Mouse (Mus musculus) neural tube, embryonic 14.5 days (tissue): ENCODE data around the gene Gsg1. TPM values are rescaled to one million over a fixed set of nuclear protein-coding genes. Genes with fewer than 3 reads are reported as not detected.
A peak's percentile ranks its signal among the peaks of the same experiment; 100 is the strongest.

Experiments used
- ATAC-seq: fragments of 200-750 bp; cut with Nextera tagmentation; 2 replicates; pipeline ENCODE4 v1.8.0; 2017; ENCODE audit warnings: low read depth, mild to moderate bottlenecking, moderate TSS enrichment, moderate library complexity
- H3K27ac ChIP-seq: fragments of 300-500 bp; sonication (generic); 2 replicates; pipeline ENCODE4 v1.5.1; 2014; ENCODE audit warnings: low read depth, mild to moderate bottlenecking, control low read depth, low read length, moderate library complexity, mixed read lengths
- H3K27me3 ChIP-seq: fragments of 300-500 bp; sonication (generic); 2 replicates; pipeline ENCODE4 v1.6.1; 2014; ENCODE audit warnings: low read length; ENCODE audit not compliant: control insufficient read depth, insufficient read depth
- H3K36me3 ChIP-seq: fragments of 300-500 bp; sonication (generic); 2 replicates; pipeline ENCODE4 v1.6.1; 2014; ENCODE audit warnings: low read length, mixed read lengths; ENCODE audit not compliant: control insufficient read depth, insufficient read depth
- H3K4me1 ChIP-seq: fragments of 300-500 bp; sonication (generic); 2 replicates; pipeline ENCODE4 v1.6.1; 2014; ENCODE audit warnings: low read length; ENCODE audit not compliant: control insufficient read depth, insufficient read depth
- H3K4me2 ChIP-seq: fragments of 300-500 bp; sonication (generic); 2 replicates; pipeline ENCODE4 v1.6.1; 2014; ENCODE audit warnings: mild to moderate bottlenecking, low read depth, low read length, control low read depth
- H3K4me3 ChIP-seq: fragments of 300-500 bp; sonication (generic); 2 replicates; pipeline ENCODE4 v1.5.1; 2014; ENCODE audit warnings: low read depth, low read length, control low read depth, mixed read lengths
- H3K9ac ChIP-seq: fragments of 300-500 bp; sonication (generic); replicated peaks from 2 replicates; pipeline ENCODE4 v1.6.1; 2014; ENCODE audit warnings: low read depth, mild to moderate bottlenecking, control low read depth, low read length, mixed read lengths
- H3K9me3 ChIP-seq: fragments of 300-500 bp; sonication (generic); 2 replicates; pipeline ENCODE4 v1.6.1; 2016; ENCODE audit warnings: low read length; ENCODE audit not compliant: control insufficient read depth
- WGBS: fragments of 180-500 bp; shearing (Covaris S2); extraction: QIAGEN DNeasy Blood & Tissue Kit; methylation state at CpG from one replicate; pipeline ENCODE4 v1.1.7; 2014; 5-methylcytosine and 5-hydroxymethylcytosine counted together
- polyA plus RNA-seq: library from polyadenylated mRNA; unstranded; fragments of >200 nt; fragmentation: Nextera tagmentation; extraction: Ambion mirVana; gene quantifications from 2 replicates; pipeline ENCODE4 v1.2.1, GENCODE M21; 2014

Gsg1 gene
- polyA plus RNA-seq, 1 experiment from 2014 or later = 0.27 TPM

GRCm38 (mm10) chr6:135204869-135205268, 49.3 kb downstream of the Gsg1 start:
- no peak for ATAC-seq
- Histone ChIP-seq H3K36me3 (peaks cover 2% of the 10 kb centered on the region; the same call in 1 of the 2 replicates), H3K4me2 (no peak overlapping the region), H3K9ac (no peak overlapping the region), H3K27me3 (no peaks in the 10 kb centered on the region), H3K4me3 (no peak overlapping the region), H3K27ac (no peak overlapping the region), H3K4me1 (peaks cover 7% of the 10 kb centered on the region; the same call in 1 of the 2 replicates), H3K9me3 (no peaks in the 10 kb centered on the region)
- 71% methylated on average over 4 of the region's 4 CpGs for WGBS

DNA sequence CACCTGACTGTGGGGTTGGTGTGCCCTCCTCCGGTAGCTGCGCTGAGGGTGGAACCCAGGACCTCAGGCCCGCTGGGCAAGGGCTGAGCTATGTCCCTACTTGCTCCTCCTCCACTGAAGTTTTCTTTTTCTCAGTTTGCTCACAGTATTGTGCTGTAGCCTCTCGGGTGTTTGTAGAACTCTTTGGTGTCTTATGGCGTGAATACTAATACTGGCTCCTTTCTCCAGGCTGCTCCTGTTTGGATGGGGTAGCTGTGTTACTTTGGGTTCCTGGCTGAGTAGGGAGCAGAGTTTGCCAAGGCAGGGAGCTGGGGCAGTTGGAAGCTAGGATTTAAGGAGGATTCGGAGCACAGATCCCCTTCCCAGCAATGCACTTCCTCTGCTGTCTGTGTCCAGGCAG, 50.4 kb downstream of the Gsg1 start:
- Histone ChIP-seq H3K9me3 (no peaks in the 10 kb centered on the region), H3K27ac (0 out of 2 replicates have a peak overlapping the region, but pooled peaks have one; percentile 2), H3K9ac (no peak overlapping the region), H3K36me3 (no peaks in the 10 kb centered on the region), H3K27me3 (no peaks in the 10 kb centered on the region), H3K4me3 (no peak overlapping the region), H3K4me2 (no peak overlapping the region), H3K4me1 (peaks cover 16% of the 10 kb centered on the region; the same call in 1 of the 2 replicates)
- ATAC-seq = peak; percentile 22; the same call in 1 of the 2 replicates
- WGBS = 59% methylated on average over 6 of the region's 6 CpGs

DNA sequence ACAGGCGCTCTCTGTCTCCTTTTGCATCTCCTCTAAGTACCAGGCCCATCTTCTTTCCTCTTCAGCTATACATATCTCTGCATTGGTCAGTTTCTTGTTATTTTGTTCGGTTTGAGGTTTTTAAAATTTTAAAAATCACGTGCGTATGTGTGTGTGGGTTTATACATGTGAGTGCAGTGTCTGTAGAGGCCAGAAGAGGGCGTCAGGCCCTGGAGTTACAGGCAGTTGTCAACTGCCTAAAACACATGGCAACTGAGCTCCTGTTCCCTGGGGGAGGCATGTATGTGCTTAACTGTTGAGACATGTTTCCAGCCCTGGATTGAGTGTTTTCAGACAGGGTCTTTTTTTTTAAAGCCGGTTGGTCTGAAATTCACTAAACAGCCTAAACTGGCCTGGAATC, 51.5 kb downstream of the Gsg1 start:
- no peaks in the 10 kb centered on the region for H3K9me3 ChIP-seq
- no peaks in the 10 kb centered on the region for H3K36me3 ChIP-seq
- H3K27me3 ChIP-seq = no peaks in the 10 kb centered on the region
- no peak overlapping the region for H3K9ac ChIP-seq
- H3K4me1 ChIP-seq = peaks cover 18% of the 10 kb centered on the region
- H3K4me3 ChIP-seq = no peak overlapping the region
- no peak for ATAC-seq
- no peak overlapping the region for H3K4me2 ChIP-seq
- WGBS = 87% methylated on average over 6 of the region's 6 CpGs
- H3K27ac ChIP-seq = no peak overlapping the region

DNA sequence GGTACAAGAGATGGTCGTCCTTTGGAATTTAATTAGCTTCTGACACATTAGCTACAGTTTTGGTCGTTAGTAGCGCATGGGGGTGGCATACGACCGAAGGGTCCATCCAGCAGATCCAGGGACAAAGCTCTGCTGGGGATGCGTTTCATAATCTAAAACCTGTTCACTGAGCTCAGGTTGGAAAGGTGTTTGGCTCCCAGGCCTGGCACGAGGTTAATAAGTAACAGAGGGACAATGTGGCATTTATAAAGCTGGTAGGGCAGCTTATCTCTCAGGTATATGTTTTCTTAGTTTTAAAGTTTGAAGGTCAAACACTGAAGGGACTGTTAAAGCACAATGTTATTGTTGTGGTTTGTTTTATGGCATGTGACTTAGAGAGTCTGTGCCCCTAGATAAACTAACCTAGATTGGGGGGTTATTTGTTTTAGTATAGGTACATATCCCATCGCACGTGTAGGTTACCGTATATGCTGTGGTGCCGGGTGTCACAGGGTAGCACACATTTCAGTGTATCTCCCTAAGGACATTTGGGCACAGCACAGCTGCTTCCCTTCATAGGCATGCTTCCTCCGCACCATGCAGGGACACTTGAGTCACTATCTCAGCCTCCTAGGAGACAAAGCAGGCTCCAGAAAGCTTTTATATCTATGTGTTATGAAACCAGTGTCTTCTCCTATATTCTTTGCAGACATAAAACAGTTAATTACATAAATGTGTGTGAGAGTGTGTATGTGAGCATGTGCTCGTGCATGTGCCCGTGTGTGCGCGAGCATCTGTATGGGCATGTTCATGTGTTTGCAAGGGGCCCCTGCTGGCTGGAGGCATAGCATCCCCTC, 53.8 kb downstream of the Gsg1 start:
- WGBS = 79% methylated on average over 16 of the region's 16 CpGs
- H3K4me2 ChIP-seq = no peak overlapping the region

GRCm38 (mm10) chr6:135198726-135199125, 55.4 kb downstream of the Gsg1 start:
- Histone ChIP-seq H3K27ac (no peak overlapping the region; the same call in 1 of the 2 replicates), H3K4me3 (peak overlapping the region; percentile 81), H3K36me3 (no peaks in the 10 kb centered on the region), H3K9ac (peak overlapping the region; percentile 83), H3K4me1 (peaks cover 20% of the 10 kb centered on the region), H3K9me3 (no peaks in the 10 kb centered on the region), H3K27me3 (no peaks in the 10 kb centered on the region), H3K4me2 (peak overlapping the region; percentile 89)
- 47% methylated on average over 6 of the region's 6 CpGs for WGBS
- ATAC-seq = no peak

More for the DNA sequence above, 53.8 kb downstream of the Gsg1 start:
- Histone ChIP-seq H3K9ac (no peak overlapping the region), H3K4me1 (peaks cover 20% of the 10 kb centered on the region), H3K4me3 (no peak overlapping the region), H3K27ac (no peak overlapping the region), H3K9me3 (no peaks in the 10 kb centered on the region), H3K36me3 (no peaks in the 10 kb centered on the region), H3K27me3 (no peaks in the 10 kb centered on the region)
- no peak for ATAC-seq

- Histone ChIP-seq H3K36me3 (no peaks in the 10 kb centered on the region), H3K4me1 (peaks cover 20% of the 10 kb centered on the region), H3K27me3 (no peaks in the 10 kb centered on the region), H3K9ac (peak within 1 kb of the TSS; percentile 83), H3K4me3 (peak within 1 kb of the TSS; percentile 81), H3K9me3 (no peaks in the 10 kb centered on the region), H3K4me2 (peak within 1 kb of the TSS; percentile 89), H3K27ac (peak within 1 kb of the TSS; percentile 81)
- ATAC-seq = peak; percentile 94
- WGBS = under 1% methylated on average over 47 of the region's 52 CpGs
These were observed 56.1 kb downstream of the Gsg1 start, which contains the start of the genes Fam234b and Hebp1 for GRCm38 (mm10) chr6:135197921-135198532. Gene Fam234b, plus strand, starts transcription at chr6:135197977. Gene Hebp1, minus strand, starts transcription at chr6:135198022.

- ATAC-seq = no peak
- H3K9ac ChIP-seq = peak overlapping the region; percentile 83
- H3K36me3 ChIP-seq = no peaks in the 10 kb centered on the region
- H3K4me3 ChIP-seq = peak overlapping the region; percentile 81
- 25% methylated on average over 7 of the region's 7 CpGs for WGBS
- H3K4me1 ChIP-seq = peaks cover 20% of the 10 kb centered on the region
- H3K9me3 ChIP-seq = no peaks in the 10 kb centered on the region
- peak overlapping the region; percentile 89 for H3K4me2 ChIP-seq
- H3K27ac ChIP-seq = no peak overlapping the region
- H3K27me3 ChIP-seq = no peaks in the 10 kb centered on the region
These were observed 56.7 kb downstream of the Gsg1 start for GRCm38 (mm10) chr6:135197446-135197845.

GRCm38 (mm10) chr6:135196707-135197106, 57.4 kb downstream of the Gsg1 start:
- ATAC-seq = no peak
- Histone ChIP-seq H3K4me3 (no peak overlapping the region), H3K4me1 (peaks cover 20% of the 10 kb centered on the region), H3K36me3 (no peaks in the 10 kb centered on the region), H3K27ac (no peak overlapping the region), H3K9ac (no peak overlapping the region), H3K27me3 (no peaks in the 10 kb centered on the region), H3K9me3 (no peaks in the 10 kb centered on the region), H3K4me2 (no peak overlapping the region)
- WGBS = 83% methylated on average over 8 of the region's 8 CpGs

GRCm38 (mm10) chr6:135194907-135195306, 59.2 kb downstream of the Gsg1 start:
- Histone ChIP-seq H3K4me1 (peaks cover 14% of the 10 kb centered on the region), H3K27ac (no peak overlapping the region), H3K27me3 (no peaks in the 10 kb centered on the region), H3K4me3 (no peak overlapping the region), H3K36me3 (no peaks in the 10 kb centered on the region), H3K9ac (no peak overlapping the region), H3K4me2 (no peak overlapping the region), H3K9me3 (no peaks in the 10 kb centered on the region)
- ATAC-seq = no peak
- WGBS = 81% methylated on average over 4 of the region's 4 CpGs
